Comparison of ENCODE assay signal across 9 mouse cellular contexts in the genomic region with DNA sequence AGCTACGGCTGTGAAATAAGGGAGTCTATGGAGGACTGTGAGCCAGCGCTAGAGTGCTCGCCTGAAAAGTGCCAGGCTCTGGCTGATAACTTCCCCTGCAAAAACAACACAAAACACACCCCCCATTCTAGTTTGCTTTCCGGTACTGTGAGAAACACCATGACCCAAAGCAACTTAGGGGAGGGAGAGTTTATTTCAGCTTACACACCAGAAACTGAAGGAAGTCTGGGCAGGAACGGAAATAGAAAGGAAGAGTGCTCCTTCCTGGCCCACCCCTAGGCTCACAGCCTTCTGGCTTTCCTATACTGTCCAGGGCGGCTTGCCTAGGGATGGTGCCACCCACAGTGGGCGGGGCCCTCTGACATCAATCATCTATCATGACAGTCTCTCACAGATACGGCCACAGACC. TPM values are rescaled to one million over a fixed set of nuclear protein-coding genes. Genes with fewer than 3 reads are reported as not detected.
DNase-seq lines count a peak whose midpoint lies in the region; ATAC-seq and TF ChIP-seq lines count a peak whose summit lies in the region.
"Had no signal": no experiment of that assay in that cellular context is flagged by ENCODE, and none has a peak within 500 bp of the region (broad histone marks: within the 10 kb centered on the region; RNA-seq: fewer than 3 reads in every experiment).

No protein-coding gene starts in this region.

- H3K36me3 ChIP-seq in heart, embryonic 12.5 days, result peaks cover 90% of the 10 kb centered on the region
- H3K36me3 ChIP-seq in kidney, postnatal 0 days (ENCODE audit: insufficient read depth, low read length), result peaks cover 18% of the 10 kb centered on the region; the same call in 1 of the 2 replicates
- H3K36me3 ChIP-seq: neural tube, embryonic 12.5 days had no signal

- H3K4me3 ChIP-seq in heart, embryonic 12.5 days, result no peak overlapping the region
- no peak overlapping the region for H3K4me3 ChIP-seq in kidney, postnatal 0 days (replicated peaks; ENCODE audit: low read depth, low read length)
- no peak overlapping the region for H3K4me3 ChIP-seq in left cerebral cortex, adult 2 months
- H3K4me3 ChIP-seq: neural tube, embryonic 12.5 days had no signal

- no peak overlapping the region for H3K27ac ChIP-seq in heart, embryonic 12.5 days (ENCODE audit: poor library complexity, severe bottlenecking)
- no peak overlapping the region for H3K27ac ChIP-seq in kidney, postnatal 0 days
- H3K27ac ChIP-seq in left cerebral cortex, adult 2 months, result no peak overlapping the region
- H3K27ac ChIP-seq: neural tube, embryonic 12.5 days had no signal

- H3K27me3 ChIP-seq in heart, embryonic 12.5 days (replicated peaks), result no peaks in the 10 kb centered on the region
- no peaks in the 10 kb centered on the region for H3K27me3 ChIP-seq in kidney, postnatal 0 days (ENCODE audit: insufficient read depth, low read length)
- H3K27me3 ChIP-seq: neural tube, embryonic 12.5 days had no signal

- WGBS in heart, embryonic 12.5 days, result 66% methylated on average over 8 of the region's 8 CpGs
- 72% methylated on average over 8 of the region's 8 CpGs for WGBS in kidney, postnatal 0 days

- peak; percentile 74 for DNase-seq in adrenal gland, adult 2 months
- DNase-seq in adrenal gland, postnatal 4 days (ENCODE audit: low spot score in 2 of 2), result no peak
- DNase-seq in kidney, postnatal 0 days (ENCODE audit: low spot score), result peak; percentile 53
- peak; percentile 76 for DNase-seq in lung, postnatal 10 days
- DNase-seq in layer of hippocampus, adult 18-20 months (ENCODE audit: low spot score in 2 of 2), result no peak
- DNase-seq in left cerebral cortex, adult 2 months (ENCODE audit: extremely low spot score in 1 of 2, low spot score in 2 of 2), result no peak
- DNase-seq in Muller cell, postnatal 12 days (ENCODE audit: inconsistent ontology term), result no peak

- no peaks in the 10 kb centered on the region for H3K4me1 ChIP-seq in heart, embryonic 12.5 days (replicated peaks)
- no peaks in the 10 kb centered on the region for H3K4me1 ChIP-seq in kidney, postnatal 0 days (replicated peaks; ENCODE audit: insufficient read depth, low read length)
- H3K4me1 ChIP-seq: neural tube, embryonic 12.5 days had no signal

- peak; percentile 78 for ATAC-seq in heart, embryonic 12.5 days (ENCODE audit: insufficient number of reproducible peaks, low FRiP score)
- ATAC-seq in kidney, postnatal 0 days (replicated peaks; ENCODE audit: low FRiP score, low read depth), result peak; percentile 63

- no peak overlapping the region for H3K4me2 ChIP-seq in heart, embryonic 12.5 days
- no peak overlapping the region for H3K4me2 ChIP-seq in kidney, postnatal 0 days (ENCODE audit: low read length)
- H3K4me2 ChIP-seq: neural tube, embryonic 12.5 days had no signal

- H3K9ac ChIP-seq in heart, embryonic 12.5 days, result no peak overlapping the region
- no peak overlapping the region for H3K9ac ChIP-seq in kidney, postnatal 0 days (ENCODE audit: low read depth, low read length)
- H3K9ac ChIP-seq: neural tube, embryonic 12.5 days had no signal

- intact Hi-C loops in left cerebral cortex, adult 2 months (cut with DNase I), result no loop called here

- TF ChIP-seq CTCF in kidney, postnatal 0 days (IDR thresholded peaks at IDR 0.05; ENCODE audit: low read depth), result no peak
- no peak for TF ChIP-seq CTCF in left cerebral cortex, adult 2 months (IDR thresholded peaks at IDR 0.05)

- H3K9me3 ChIP-seq in heart, embryonic 12.5 days (replicated peaks), result no peaks in the 10 kb centered on the region
- H3K9me3 ChIP-seq in kidney, postnatal 0 days (replicated peaks; ENCODE audit: low read length), result no peaks in the 10 kb centered on the region
- H3K9me3 ChIP-seq: neural tube, embryonic 12.5 days had no signal

RNA-seq across cellular contexts. Expression of gene Tmem63a, which starts 14.8 kb away (rescaled TPM):
- 10 to 100 TPM; 52.8 to 66.0 TPM for total RNA-seq in adrenal gland, adult 2 months (2021)
- polyA plus RNA-seq in adrenal gland, adult 2 months (2012; rRNA removed), result 135 and 238 TPM in 2 replicates
- total RNA-seq in adrenal gland, postnatal 4 days (2021), result 10 to 100 TPM; 32.2 to 33.0 TPM
- 10.2 and 10.6 TPM in 2 replicates for polyA plus RNA-seq in heart, embryonic 12.5 days (2016; fragmentation: Nextera tagmentation; extraction: Ambion mirVana)
- 10.6 and 14.8 TPM in 2 replicates for polyA plus RNA-seq in kidney, postnatal 0 days (2015; fragmentation: Nextera tagmentation; extraction: Ambion mirVana)
- total RNA-seq in layer of hippocampus, adult 18-20 months (2021), result 10 to 100 TPM; 27.0 to 28.3 TPM
- total RNA-seq in left cerebral cortex, adult 2 months (2021), result 10 to 100 TPM; 15.4 to 16.3 TPM

RNA-seq across cellular contexts. Expression of gene Lefty1, which starts 22.2 kb away (rescaled TPM):
- 10 to 100 TPM in 1 of 2 experiments, 1 to 10 TPM in 1; 2.0 to 11.3 TPM for total RNA-seq in adrenal gland, adult 2 months (2021)
- 34.2 and 35.6 TPM in 2 replicates for polyA plus RNA-seq in adrenal gland, adult 2 months (2012; rRNA removed)
- 1 to 10 TPM; 1.4 to 2.7 TPM for total RNA-seq in adrenal gland, postnatal 4 days (2021)
- polyA plus RNA-seq in heart, embryonic 12.5 days (2016; fragmentation: Nextera tagmentation; extraction: Ambion mirVana), result 1.00 and 1.1 TPM in 2 replicates
- polyA plus RNA-seq in kidney, postnatal 0 days (2015; fragmentation: Nextera tagmentation; extraction: Ambion mirVana), result 1.5 and 1.6 TPM in 2 replicates
- total RNA-seq in layer of hippocampus, adult 18-20 months (2021), result 10 to 100 TPM in 1 of 2 experiments, 1 to 10 TPM in 1; 8.5 to 15.2 TPM
- total RNA-seq in left cerebral cortex, adult 2 months (2021), result under 1 TPM in 1 of 2 experiments, not detected in 1; 0.77 TPM

RNA-seq across cellular contexts. Expression of gene Pycr2, which starts 52.9 kb away (rescaled TPM):
- 10 to 100 TPM; 24.1 to 46.1 TPM for total RNA-seq in adrenal gland, adult 2 months (2021)
- 80.7 and 88.7 TPM in 2 replicates for polyA plus RNA-seq in adrenal gland, adult 2 months (2012; rRNA removed)
- total RNA-seq in adrenal gland, postnatal 4 days (2021), result 10 to 100 TPM; 43.6 to 43.7 TPM
- 52.2 and 58.2 TPM in 2 replicates for polyA plus RNA-seq in heart, embryonic 12.5 days (2016; fragmentation: Nextera tagmentation; extraction: Ambion mirVana)
- polyA plus RNA-seq in kidney, postnatal 0 days (2015; fragmentation: Nextera tagmentation; extraction: Ambion mirVana), result 72.6 and 76.5 TPM in 2 replicates
- total RNA-seq in layer of hippocampus, adult 18-20 months (2021), result 10 to 100 TPM; 44.0 to 44.1 TPM
- total RNA-seq in left cerebral cortex, adult 2 months (2021), result 10 to 100 TPM; 26.7 to 28.3 TPM

Comparison
In these comparisons a context has a peak if more than half of its experiments do, and no peak if none do; other contexts are left out.
1. DNase-seq: peak in adrenal gland, adult 2 months (single experiment), kidney, postnatal 0 days (single experiment) and lung, postnatal 10 days (single experiment); none in adrenal gland, postnatal 4 days (0 of 2), layer of hippocampus, adult 18-20 months (0 of 2), left cerebral cortex, adult 2 months (0 of 2) and Muller cell, postnatal 12 days (single experiment).